Mouse (Mus musculus) embryonic facial prominence, embryonic 13.5 days (tissue): ENCODE results near the gene Galnt3. TPM values are rescaled to one million over a fixed set of nuclear protein-coding genes. Genes with fewer than 3 reads are reported as not detected.

ENCODE experiments used
- ATAC-seq: fragments of 200-750 bp; cut with Nextera tagmentation; 2 replicates; pipeline ENCODE4 v1.8.0; 2017; ENCODE audit warnings: low read depth; ENCODE audit not compliant: insufficient number of reproducible peaks, insufficient read depth, low FRiP score, low TSS enrichment
- H3K27ac ChIP-seq: fragments of 300-500 bp; sonication (generic); 2 replicates; pipeline ENCODE4 v1.5.1; 2015; ENCODE audit warnings: moderate library complexity, mild to moderate bottlenecking, inconsistent platforms
- H3K27me3 ChIP-seq: fragments of 300-500 bp; sonication (generic); 2 replicates; pipeline ENCODE4 v1.6.1; 2015; ENCODE audit warnings: mild to moderate bottlenecking, inconsistent platforms
- H3K36me3 ChIP-seq: fragments of 300-500 bp; sonication (generic); 2 replicates; pipeline ENCODE4 v1.6.1; 2015; ENCODE audit warnings: mild to moderate bottlenecking, inconsistent platforms
- H3K4me1 ChIP-seq: fragments of 300-500 bp; sonication (generic); 2 replicates; pipeline ENCODE4 v1.6.1; 2015; ENCODE audit warnings: inconsistent platforms
- H3K4me2 ChIP-seq: fragments of 300-500 bp; sonication (generic); 2 replicates; pipeline ENCODE4 v1.6.1; 2015; ENCODE audit warnings: moderate library complexity, mild to moderate bottlenecking, inconsistent platforms
- H3K4me3 ChIP-seq: fragments of 300-500 bp; sonication (generic); 2 replicates; pipeline ENCODE4 v1.5.1; 2015; ENCODE audit warnings: mild to moderate bottlenecking, inconsistent platforms
- H3K9ac ChIP-seq: fragments of 300-500 bp; sonication (generic); 2 replicates; pipeline ENCODE4 v1.6.1; 2015; ENCODE audit warnings: mild to moderate bottlenecking, inconsistent platforms
- H3K9me3 ChIP-seq: fragments of 300-500 bp; sonication (generic); 2 replicates; pipeline ENCODE4 v1.6.1; 2016; ENCODE audit warnings: inconsistent platforms
- WGBS: fragments of 180-500 bp; shearing (Covaris S2); methylation state at CpG from one replicate; pipeline ENCODE4 v1.1.7; 2015; ENCODE audit warnings: mixed read lengths; 5-methylcytosine and 5-hydroxymethylcytosine counted together
- polyA plus RNA-seq: library from polyadenylated mRNA; unstranded; fragments of >200 nt; fragmentation: Nextera tagmentation; extraction: Ambion mirVana; gene quantifications from 2 replicates; pipeline ENCODE4 v1.2.1, GENCODE M21; 2015

The Galnt3 gene
- 2.9 and 5.2 TPM in 2 replicates for polyA plus RNA-seq

DNA sequence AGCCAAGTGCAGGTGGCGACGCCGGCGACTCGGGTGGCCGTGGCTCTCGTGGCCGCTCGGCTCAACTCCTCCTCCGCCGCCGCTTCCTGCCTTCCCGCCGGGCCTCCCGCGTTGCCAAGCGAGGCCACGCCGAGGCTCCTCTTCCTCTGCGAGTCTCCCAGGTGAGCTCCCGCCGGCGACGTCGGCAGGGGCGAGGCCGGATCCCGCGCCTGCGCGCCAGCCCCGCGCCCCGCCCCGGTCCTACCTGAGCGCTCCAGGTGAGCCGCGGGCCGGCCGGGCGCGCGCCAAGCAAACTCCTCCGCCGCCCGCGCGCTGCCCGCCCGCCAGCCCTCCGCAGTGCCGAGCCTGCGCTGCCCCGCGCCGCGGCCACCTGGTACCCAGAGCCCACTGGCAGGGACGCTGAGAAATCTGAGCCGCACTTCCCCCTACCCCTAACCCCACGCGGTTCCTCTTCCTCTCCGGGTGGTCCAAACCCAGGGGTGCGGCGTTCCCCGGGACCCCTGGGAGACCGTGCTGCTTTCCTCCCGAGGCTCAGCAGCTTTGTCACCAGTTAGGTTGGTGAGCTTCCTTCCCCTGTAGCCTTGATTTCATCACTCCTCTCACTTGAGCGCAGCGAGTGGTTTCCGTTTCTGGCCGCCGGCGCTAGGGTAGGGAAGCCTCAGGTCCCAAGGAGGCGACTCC is at the start of gene Galnt3:
Galnt3 (minus strand) TSS at position 404 of the 681 bp plus-strand sequence.
- Histone ChIP-seq H3K27ac (no peak within 1 kb of the TSS), H3K4me2 (peak within 1 kb of the TSS; percentile 100), H3K27me3 (peaks cover 43% of the 10 kb centered on the region), H3K9me3 (no peaks in the 10 kb centered on the region), H3K4me3 (peak within 1 kb of the TSS; percentile 69), H3K36me3 (no peaks in the 10 kb centered on the region), H3K4me1 (peaks cover 10% of the 10 kb centered on the region; the same call in 1 of the 2 replicates), H3K9ac (peak within 1 kb of the TSS; percentile 72)
- ATAC-seq: peak; percentile 77
- WGBS: under 1% methylated on average over 74 of the region's 74 CpGs

DNA sequence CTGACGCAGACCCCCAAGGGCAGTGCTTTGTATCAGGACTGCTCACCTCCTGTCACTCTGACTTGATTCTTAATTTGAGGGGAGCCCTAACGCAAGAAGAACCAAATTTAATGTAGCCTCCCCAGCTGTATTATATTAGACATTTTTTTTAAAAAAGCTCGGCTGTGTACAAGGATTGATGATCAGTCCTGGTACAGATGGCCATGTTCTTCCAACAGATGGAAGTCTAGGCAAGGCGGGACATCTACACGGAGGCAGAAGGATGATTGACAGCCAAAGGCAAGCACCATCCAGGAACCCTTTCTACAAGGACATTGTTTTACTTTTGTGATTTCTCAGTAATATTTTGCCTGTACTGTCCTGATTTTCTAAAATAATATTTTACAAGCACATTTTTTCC is 48.3 kb upstream of the Galnt3 start:
- 41% methylated on average over 5 of the region's 5 CpGs for WGBS
- Histone ChIP-seq H3K9me3 (no peaks in the 10 kb centered on the region), H3K27ac (peak overlapping the region; percentile 44; the same call in 1 of the 2 replicates), H3K4me2 (peak overlapping the region; percentile 11; the same call in 1 of the 2 replicates), H3K36me3 (no peaks in the 10 kb centered on the region), H3K9ac (no peak overlapping the region), H3K4me3 (no peak overlapping the region), H3K4me1 (peaks cover 12% of the 10 kb centered on the region), H3K27me3 (no peaks in the 10 kb centered on the region; the same call in 1 of the 2 replicates)
- no peak for ATAC-seq

DNA sequence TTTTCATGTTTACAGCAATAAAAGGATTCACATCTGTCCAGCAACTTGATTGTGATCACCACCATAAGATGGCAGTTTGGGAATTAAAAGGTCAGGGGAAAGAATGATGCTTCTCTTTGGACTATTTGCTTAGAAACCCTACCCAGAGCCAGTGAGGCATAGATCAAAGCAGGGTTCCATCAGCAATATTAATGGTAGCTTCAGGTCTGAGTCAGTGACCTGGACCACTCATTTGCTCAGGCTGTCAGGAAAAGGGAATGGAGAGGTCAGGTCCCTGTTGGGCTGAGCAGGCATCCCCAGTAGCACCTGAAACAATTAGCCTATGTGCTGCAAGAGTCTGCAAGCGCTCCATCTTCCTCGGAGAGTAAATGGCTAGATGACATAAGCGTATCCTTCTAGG is 46.8 kb upstream of the Galnt3 start:
- H3K4me3 ChIP-seq: no peak overlapping the region
- no peak overlapping the region for H3K9ac ChIP-seq
- WGBS: 87% methylated on average over 3 of the region's 3 CpGs
- H3K27me3 ChIP-seq: no peaks in the 10 kb centered on the region; the same call in 1 of the 2 replicates
- no peak overlapping the region for H3K4me2 ChIP-seq
- H3K27ac ChIP-seq: no peak overlapping the region
- ATAC-seq: no peak
- no peaks in the 10 kb centered on the region for H3K9me3 ChIP-seq
- peaks cover 12% of the 10 kb centered on the region for H3K4me1 ChIP-seq
- no peaks in the 10 kb centered on the region for H3K36me3 ChIP-seq

DNA sequence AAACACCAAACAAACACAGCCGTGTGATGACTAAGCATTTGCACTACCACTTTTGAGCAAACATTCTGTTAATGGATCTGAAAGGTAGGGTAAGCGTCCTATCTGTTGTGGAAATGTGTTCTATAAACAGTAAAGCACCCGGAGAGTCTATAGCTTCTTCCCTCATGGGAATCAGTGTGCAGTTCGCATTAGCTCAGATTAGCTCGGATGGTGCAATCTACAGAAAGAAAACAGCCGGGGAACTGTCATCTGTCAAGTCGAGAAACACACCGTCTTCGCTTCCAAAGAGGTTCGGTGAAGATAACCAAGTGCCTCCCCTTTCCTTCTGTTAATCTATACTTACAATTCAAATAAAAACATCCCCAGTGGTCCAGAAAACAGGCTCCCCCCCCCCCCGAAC is 45.9 kb upstream of the Galnt3 start:
- H3K36me3 ChIP-seq: no peaks in the 10 kb centered on the region
- H3K27ac ChIP-seq: no peak overlapping the region
- H3K4me3 ChIP-seq: no peak overlapping the region
- H3K9me3 ChIP-seq: no peaks in the 10 kb centered on the region
- H3K4me1 ChIP-seq: peaks cover 12% of the 10 kb centered on the region
- H3K9ac ChIP-seq: no peak overlapping the region
- WGBS: 78% methylated on average over 11 of the region's 11 CpGs
- no peak for ATAC-seq
- no peaks in the 10 kb centered on the region; the same call in 1 of the 2 replicates for H3K27me3 ChIP-seq
- no peak overlapping the region for H3K4me2 ChIP-seq

DNA sequence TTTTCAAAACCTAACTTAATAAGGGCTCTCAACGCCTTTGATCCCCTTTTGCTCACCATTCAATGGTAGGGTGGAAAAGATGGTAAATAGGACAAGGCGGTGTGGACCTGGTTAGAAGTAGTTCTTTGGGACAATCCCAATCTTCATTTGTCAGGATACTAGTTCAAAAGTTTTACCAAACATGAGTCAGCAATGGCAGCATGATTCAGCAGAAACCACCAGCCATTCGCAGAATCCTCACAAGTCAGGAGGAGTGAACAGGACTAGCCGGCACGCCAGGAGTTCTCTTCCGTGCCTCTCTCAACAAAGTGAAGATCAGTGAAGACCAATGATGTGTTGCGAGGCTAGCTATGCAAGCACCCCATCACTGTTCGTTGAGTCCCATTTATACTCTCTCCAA is 40.2 kb upstream of the Galnt3 start:
- Histone ChIP-seq H3K36me3 (no peaks in the 10 kb centered on the region), H3K9ac (no peak overlapping the region), H3K4me3 (no peak overlapping the region), H3K4me1 (no peaks in the 10 kb centered on the region), H3K4me2 (no peak overlapping the region), H3K9me3 (no peaks in the 10 kb centered on the region), H3K27ac (no peak overlapping the region), H3K27me3 (no peaks in the 10 kb centered on the region)
- 95% methylated on average over 8 of the region's 8 CpGs for WGBS
- no peak for ATAC-seq

GRCm38 (mm10) chr2:66158140-66158915 is 33.5 kb upstream of the Galnt3 start:
- Histone ChIP-seq H3K4me2 (no peak overlapping the region), H3K4me1 (0 out of 2 replicates have a peak, but pooled peaks cover 6% of the 10 kb centered on the region), H3K27ac (no peak overlapping the region), H3K9ac (no peak overlapping the region), H3K9me3 (no peaks in the 10 kb centered on the region), H3K4me3 (no peak overlapping the region), H3K36me3 (no peaks in the 10 kb centered on the region), H3K27me3 (no peaks in the 10 kb centered on the region)
- no peak for ATAC-seq
- 35% methylated on average over 7 of the region's 7 CpGs for WGBS

GRCm38 (mm10) chr2:66151436-66151835 is 26.6 kb upstream of the Galnt3 start:
- Histone ChIP-seq H3K9me3 (no peaks in the 10 kb centered on the region), H3K36me3 (no peaks in the 10 kb centered on the region), H3K4me2 (no peak overlapping the region), H3K4me3 (no peak overlapping the region), H3K4me1 (no peaks in the 10 kb centered on the region), H3K9ac (no peak overlapping the region), H3K27me3 (no peaks in the 10 kb centered on the region), H3K27ac (no peak overlapping the region)
- 77% methylated on average over 2 of the region's 2 CpGs for WGBS
- ATAC-seq: no peak

DNA sequence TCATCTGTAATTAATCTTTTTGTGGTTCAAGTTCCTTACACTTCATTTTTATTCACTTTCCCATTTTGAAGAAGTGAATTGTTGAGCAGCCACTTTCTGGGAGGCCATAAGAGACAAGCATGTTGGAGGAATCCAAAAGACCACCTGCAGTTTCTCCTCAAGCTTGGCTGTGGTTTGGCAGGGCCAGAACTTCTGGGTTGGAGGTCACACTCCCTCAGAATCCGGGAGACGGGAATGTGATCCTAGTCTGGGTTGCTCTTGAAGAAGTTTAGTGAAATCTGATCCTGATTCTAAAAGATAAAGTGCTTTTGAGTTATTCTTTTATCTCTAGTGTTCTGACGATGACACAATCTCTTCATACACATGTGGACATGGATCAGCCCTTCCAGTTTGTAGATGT is 25.7 kb upstream of the Galnt3 start:
- H3K9ac ChIP-seq: no peak overlapping the region
- no peak overlapping the region for H3K4me2 ChIP-seq
- no peaks in the 10 kb centered on the region for H3K36me3 ChIP-seq
- WGBS: 28% methylated on average over 3 of the region's 3 CpGs
- no peak for ATAC-seq
- no peaks in the 10 kb centered on the region for H3K4me1 ChIP-seq
- no peaks in the 10 kb centered on the region for H3K27me3 ChIP-seq
- no peaks in the 10 kb centered on the region for H3K9me3 ChIP-seq
- H3K27ac ChIP-seq: no peak overlapping the region
- no peak overlapping the region for H3K4me3 ChIP-seq

DNA sequence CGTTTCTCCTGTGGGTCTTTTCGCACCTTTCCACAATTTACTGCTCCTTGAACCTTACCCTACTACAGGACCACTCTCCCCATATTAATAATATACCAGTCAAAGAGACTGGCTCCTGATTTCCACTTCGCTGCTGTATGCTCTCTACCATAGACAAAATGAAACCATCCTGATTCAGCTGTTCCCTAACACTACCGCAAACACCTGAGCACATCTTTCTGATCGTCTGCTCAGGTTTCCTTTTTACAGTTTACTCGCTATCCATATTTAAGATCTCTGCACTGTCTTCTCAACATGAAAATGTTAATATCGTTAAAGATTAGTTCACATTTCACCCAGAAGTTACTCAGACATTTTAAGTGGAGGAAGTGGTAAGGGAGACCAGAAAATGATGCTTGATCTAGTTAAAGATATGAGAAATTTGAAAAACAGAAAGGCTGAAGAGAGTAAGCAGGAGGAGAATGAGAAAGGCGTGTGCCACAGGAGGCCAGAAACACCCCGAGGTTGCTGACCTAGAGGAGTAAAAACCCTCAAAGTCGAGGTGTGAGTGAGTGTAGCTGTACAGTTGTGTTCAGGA is 23.9 kb upstream of the Galnt3 start:
- Histone ChIP-seq H3K9ac (no peak overlapping the region), H3K27me3 (no peaks in the 10 kb centered on the region), H3K4me2 (no peak overlapping the region), H3K36me3 (no peaks in the 10 kb centered on the region), H3K4me1 (no peaks in the 10 kb centered on the region), H3K27ac (no peak overlapping the region), H3K9me3 (no peaks in the 10 kb centered on the region), H3K4me3 (no peak overlapping the region)
- no peak for ATAC-seq
- 77% methylated on average over 10 of the region's 10 CpGs for WGBS

DNA sequence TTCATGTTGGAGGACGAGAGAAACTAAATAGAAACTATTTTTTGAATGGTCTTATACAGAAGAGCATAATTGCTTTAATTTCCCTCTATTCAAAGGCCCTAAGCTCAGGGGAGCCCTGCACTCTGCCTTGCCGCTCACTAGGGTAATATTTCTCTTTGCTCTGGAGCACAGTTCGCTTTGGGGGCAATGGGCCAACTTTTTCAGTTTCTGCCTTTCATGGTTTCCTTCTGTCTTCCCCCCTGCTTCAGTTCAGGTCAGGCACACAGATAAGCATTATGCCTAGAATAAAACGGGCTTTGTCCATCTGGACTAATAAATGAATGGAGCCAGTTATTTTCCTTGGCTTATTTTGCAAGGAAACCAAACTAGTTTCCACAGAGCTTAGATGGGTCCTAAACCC is 21.7 kb upstream of the Galnt3 start:
- Histone ChIP-seq H3K4me1 (no peaks in the 10 kb centered on the region), H3K36me3 (no peaks in the 10 kb centered on the region), H3K4me2 (no peak overlapping the region), H3K27me3 (no peaks in the 10 kb centered on the region), H3K4me3 (no peak overlapping the region), H3K27ac (no peak overlapping the region), H3K9ac (no peak overlapping the region), H3K9me3 (no peaks in the 10 kb centered on the region)
- 39% methylated on average over 4 of the region's 4 CpGs for WGBS
- no peak for ATAC-seq

GRCm38 (mm10) chr2:66144770-66145169 is 20.0 kb upstream of the Galnt3 start:
- Histone ChIP-seq H3K9ac (no peak overlapping the region), H3K27ac (no peak overlapping the region), H3K9me3 (no peaks in the 10 kb centered on the region), H3K36me3 (no peaks in the 10 kb centered on the region), H3K4me1 (peaks cover 7% of the 10 kb centered on the region), H3K4me3 (no peak overlapping the region), H3K27me3 (no peaks in the 10 kb centered on the region), H3K4me2 (no peak overlapping the region)
- WGBS: 41% methylated on average over 5 of the region's 5 CpGs
- ATAC-seq: no peak
